Mouse (Mus musculus) midbrain, embryonic 15.5 days (tissue): ENCODE measurements around the gene Lrrc58. TPM values are rescaled to one million over a fixed set of nuclear protein-coding genes. Genes with fewer than 3 reads are reported as not detected.

Experiments used
- polyA plus RNA-seq: library from polyadenylated mRNA; unstranded; fragments of >200 nt; fragmentation: Nextera tagmentation; extraction: Ambion mirVana; gene quantifications from 2 replicates; pipeline ENCODE4 v1.2.1, GENCODE M21; 2015

The Lrrc58 gene
- polyA plus RNA-seq, 1 experiment from 2014 or later: 41.6 TPM

Other genes starting within 250 kb of the Lrrc58 start
- 46.3 and 49.9 TPM in 2 replicates for gene Ndufb4, start 213.9 kb upstream of the Lrrc58 start, polyA plus RNA-seq
- 85.4 and 85.6 TPM in 2 replicates for gene Fstl1, start 91.5 kb upstream of the Lrrc58 start, polyA plus RNA-seq
- gene Gm36028, start 7.2 kb upstream of the Lrrc58 start, polyA plus RNA-seq: not detected in 2 replicates
- gene Gpr156, start 48.1 kb downstream of the Lrrc58 start, polyA plus RNA-seq: 6.2 and 6.4 TPM in 2 replicates
- 164 and 167 TPM in 2 replicates for gene Gsk3b, start 220.6 kb downstream of the Lrrc58 start, polyA plus RNA-seq